In the genomic region with DNA sequence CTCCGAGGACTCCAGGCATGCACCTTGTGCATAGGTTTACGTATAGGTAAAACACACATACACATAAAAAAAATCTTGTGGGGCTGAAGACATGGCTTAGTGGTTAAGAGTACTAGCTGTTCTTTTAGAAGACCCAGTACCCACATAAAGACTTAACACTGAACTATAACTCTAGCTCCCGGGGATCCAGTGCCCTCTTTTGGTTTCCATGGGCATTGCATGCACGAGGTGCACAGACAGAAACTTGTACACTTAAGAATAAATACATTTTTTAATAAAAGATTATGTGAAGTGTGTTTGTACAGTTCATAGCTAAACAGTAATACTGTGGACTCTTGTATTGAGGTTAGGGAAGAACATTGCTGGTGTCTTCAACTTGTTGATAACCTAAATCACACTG, we compare ENCODE assay signal across 10 mouse cellular contexts. TPM values are rescaled to one million over a fixed set of nuclear protein-coding genes. Genes with fewer than 3 reads are reported as not detected.
A peak's percentile ranks its signal among the peaks of the same experiment; 100 is the strongest.
DNase-seq lines count a peak whose midpoint lies in the region; ATAC-seq and TF ChIP-seq lines count a peak whose summit lies in the region.
"Had no signal": no experiment of that assay in that cellular context is flagged by ENCODE, and none has a peak within 500 bp of the region (broad histone marks: within the 10 kb centered on the region; RNA-seq: fewer than 3 reads in every experiment).

No protein-coding gene starts in this region.

- H3K27ac ChIP-seq in kidney, postnatal 0 days: no peak overlapping the region
- H3K27ac ChIP-seq in thymus, adult 2 months (ENCODE audit: control insufficient read depth, insufficient read depth, low read length): no peak overlapping the region
- H3K27ac ChIP-seq in limb, embryonic 10.5 days: no peak overlapping the region
- H3K27ac ChIP-seq in midbrain, embryonic 16.5 days (ENCODE audit: low read length): no peak overlapping the region
- H3K27ac ChIP-seq: kidney, embryonic 15.5 days; midbrain, embryonic 13.5 days had no signal

- no peak overlapping the region for H3K4me3 ChIP-seq in kidney, postnatal 0 days (replicated peaks; ENCODE audit: low read depth, low read length)
- no peak overlapping the region for H3K4me3 ChIP-seq in thymus, adult 2 months (ENCODE audit: control insufficient read depth, insufficient read depth, low read length)
- H3K4me3 ChIP-seq in limb, embryonic 10.5 days: no peak overlapping the region
- no peak overlapping the region for H3K4me3 ChIP-seq in midbrain, embryonic 16.5 days (ENCODE audit: low read depth, low read length)
- H3K4me3 ChIP-seq: kidney, embryonic 15.5 days; midbrain, embryonic 13.5 days had no signal

- TF ChIP-seq POLR2A in thymus, adult 2 months (IDR thresholded peaks at IDR 0.05; ENCODE audit: control insufficient read depth, extremely low read depth, insufficient read depth, low read length, poor library complexity): no peak

- WGBS in kidney, postnatal 0 days: 93% methylated on average over 4 of the region's 4 CpGs
- 95% methylated on average over 4 of the region's 4 CpGs for WGBS in thymus, adult 2 months
- WGBS in limb, embryonic 10.5 days: 92% methylated on average over 4 of the region's 4 CpGs
- WGBS in midbrain, embryonic 16.5 days: 93% methylated on average over 4 of the region's 4 CpGs

- no peak for ATAC-seq in kidney, postnatal 0 days (replicated peaks; ENCODE audit: low FRiP score, low read depth)
- no peak for ATAC-seq in midbrain, embryonic 16.5 days
- ATAC-seq: midbrain, embryonic 13.5 days had no signal

- H3K4me1 ChIP-seq in kidney, postnatal 0 days (replicated peaks; ENCODE audit: insufficient read depth, low read length): no peaks in the 10 kb centered on the region
- no peaks in the 10 kb centered on the region for H3K4me1 ChIP-seq in thymus, adult 2 months (replicated peaks; ENCODE audit: control insufficient read depth, insufficient read depth, low read length)
- no peaks in the 10 kb centered on the region for H3K4me1 ChIP-seq in limb, embryonic 10.5 days
- H3K4me1 ChIP-seq in midbrain, embryonic 16.5 days (ENCODE audit: control insufficient read depth, insufficient read depth, low read length): no peaks in the 10 kb centered on the region
- H3K4me1 ChIP-seq: midbrain, embryonic 13.5 days had no signal

- peak; percentile 48; the same call in 1 of the 2 replicates for TF ChIP-seq CTCF in kidney, postnatal 0 days (IDR thresholded peaks at IDR 0.05; ENCODE audit: low read depth)
- TF ChIP-seq CTCF in thymus, adult 2 months (IDR thresholded peaks at IDR 0.05; ENCODE audit: borderline replicate concordance, control insufficient read depth, extremely low read depth, insufficient read depth, low read length, poor library complexity): no peak

- no peak overlapping the region for H3K9ac ChIP-seq in kidney, postnatal 0 days (ENCODE audit: low read depth, low read length)
- no peak overlapping the region for H3K9ac ChIP-seq in midbrain, embryonic 16.5 days (ENCODE audit: low read depth, low read length)
- H3K9ac ChIP-seq: kidney, embryonic 15.5 days; midbrain, embryonic 13.5 days had no signal

- H3K9me3 ChIP-seq in kidney, postnatal 0 days (replicated peaks; ENCODE audit: low read length): no peaks in the 10 kb centered on the region
- no peaks in the 10 kb centered on the region for H3K9me3 ChIP-seq in limb, embryonic 10.5 days (replicated peaks)
- H3K9me3 ChIP-seq in midbrain, embryonic 16.5 days (replicated peaks; ENCODE audit: control insufficient read depth, low read length, poor library complexity, severe bottlenecking): no peaks in the 10 kb centered on the region
- H3K9me3 ChIP-seq: kidney, embryonic 15.5 days; midbrain, embryonic 13.5 days had no signal

- H3K36me3 ChIP-seq in kidney, postnatal 0 days (ENCODE audit: insufficient read depth, low read length): no peaks in the 10 kb centered on the region
- H3K36me3 ChIP-seq in thymus, adult 2 months (ENCODE audit: control insufficient read depth, insufficient read depth, low read length): no peaks in the 10 kb centered on the region
- peaks cover 18% of the 10 kb centered on the region for H3K36me3 ChIP-seq in limb, embryonic 10.5 days
- H3K36me3 ChIP-seq in midbrain, embryonic 16.5 days (ENCODE audit: control insufficient read depth, insufficient read depth, low read length): no peaks in the 10 kb centered on the region

- H3K27me3 ChIP-seq in kidney, postnatal 0 days (ENCODE audit: insufficient read depth, low read length): no peaks in the 10 kb centered on the region
- no peaks in the 10 kb centered on the region for H3K27me3 ChIP-seq in thymus, adult 2 months (ENCODE audit: control insufficient read depth, insufficient read depth, low read length)
- H3K27me3 ChIP-seq in limb, embryonic 10.5 days (ENCODE audit: low read depth, poor library complexity, severe bottlenecking): no peaks in the 10 kb centered on the region
- no peaks in the 10 kb centered on the region for H3K27me3 ChIP-seq in midbrain, embryonic 16.5 days (ENCODE audit: control insufficient read depth, insufficient read depth, low read depth, low read length)
- H3K27me3 ChIP-seq: kidney, embryonic 15.5 days; midbrain, embryonic 13.5 days had no signal

- H3K4me2 ChIP-seq in kidney, postnatal 0 days (ENCODE audit: low read length): no peak overlapping the region
- H3K4me2 ChIP-seq in midbrain, embryonic 16.5 days (ENCODE audit: low read length): no peak overlapping the region
- H3K4me2 ChIP-seq: kidney, embryonic 15.5 days; midbrain, embryonic 13.5 days had no signal

- no peak for DNase-seq in kidney, postnatal 0 days (ENCODE audit: low spot score)
- no peak for DNase-seq in kidney, adult 11 months
- DNase-seq in thymus, adult 2 months: peak; percentile 10
- no peak for DNase-seq in thymus, adult 18-20 months
- DNase-seq in c-Kit-positive CD71-positive TER-119-negative erythroid progenitor cells, embryonic 14.5 days (ENCODE audit: low read depth): peak; percentile 9
- DNase-seq in limb, embryonic 10.5 days (ENCODE audit: low spot score): no peak
- DNase-seq: heart, postnatal 10 days had no signal

RNA-seq across cellular contexts. Expression of a gene that starts 33.5 kb away (rescaled TPM):
- 8.2 and 9.5 TPM in 2 replicates for polyA plus RNA-seq in kidney, postnatal 0 days (2015; fragmentation: Nextera tagmentation; extraction: Ambion mirVana)
- polyA plus RNA-seq in thymus, adult 2 months (2012; rRNA removed): 6.9 and 8.2 TPM in 2 replicates
- 6.5 and 7.6 TPM in 2 replicates for polyA plus RNA-seq in limb, embryonic 10.5 days (2016; fragmentation: Nextera tagmentation; extraction: Ambion mirVana)
- 4.7 and 5.8 TPM in 2 replicates for polyA plus RNA-seq in midbrain, embryonic 16.5 days (2015; fragmentation: Nextera tagmentation; extraction: Ambion mirVana)

Comparison
In these comparisons a context has a peak if more than half of its experiments do, and no peak if none do; other contexts are left out.
1. DNase-seq: peak in thymus, adult 2 months (single experiment) and c-Kit-positive CD71-positive TER-119-negative erythroid progenitor cells, embryonic 14.5 days (single experiment); none in kidney, postnatal 0 days (single experiment), kidney, adult 11 months (single experiment), thymus, adult 18-20 months (0 of 2) and limb, embryonic 10.5 days (single experiment).